Mouse (Mus musculus) CH12F3 (cell line): ENCODE data around the gene Kpna6.

Experiments used
- in situ Hi-C: fragments of 300-500 bp; cut with MboI; formaldehyde crosslinking; loops from 2 replicates; pipeline ENCODE4 v1.14.3; 2020; ENCODE audit warnings: low sequenced_read_pairs

Kpna6 gene

DNA sequence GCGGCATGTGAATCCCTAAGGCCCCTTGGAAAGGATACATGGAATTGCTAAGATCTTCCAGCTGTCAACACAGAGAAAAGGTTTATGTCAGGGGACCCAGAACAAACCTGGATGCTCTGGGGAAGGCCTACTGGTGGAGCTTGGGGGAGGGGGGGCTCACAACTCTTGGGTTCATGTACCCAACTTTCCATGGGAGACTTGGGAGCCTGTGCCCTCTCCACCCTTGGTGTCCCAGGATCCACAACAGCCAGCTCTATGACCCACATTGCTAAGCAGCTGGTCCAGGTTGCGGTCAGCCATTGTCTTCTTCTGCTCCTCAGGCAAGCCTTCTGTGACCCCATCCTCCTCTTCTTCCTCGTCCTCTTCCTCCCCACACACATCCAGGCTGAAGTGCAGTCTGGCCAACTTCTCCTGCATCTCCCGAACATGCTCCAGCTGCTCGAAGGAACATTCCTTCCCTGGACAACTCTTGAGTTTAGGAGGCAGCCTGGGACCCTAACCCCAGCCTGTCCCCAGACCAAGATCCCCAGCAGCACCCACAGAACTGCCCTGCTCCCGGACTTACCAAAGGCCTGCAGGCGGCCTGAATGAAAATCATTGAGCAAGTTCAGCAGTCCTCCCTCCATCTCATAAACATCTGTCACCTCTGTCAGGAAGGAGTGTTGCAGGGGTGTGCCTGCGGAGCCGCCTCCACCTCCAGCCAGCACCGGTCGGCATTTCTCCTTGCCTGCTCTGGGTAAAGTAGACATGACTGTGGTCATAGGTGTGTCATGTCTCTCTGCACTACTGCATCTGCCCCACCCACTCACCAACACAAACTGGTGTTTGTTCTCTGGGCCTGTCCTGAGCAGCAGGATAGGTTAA is 51.9 kb downstream of the Kpna6 start:
- in situ Hi-C loops = loop anchor here (25.0 kb wide), 1 partner anchor 258 kb away; no protein-coding TSS in a partner anchor

DNA sequence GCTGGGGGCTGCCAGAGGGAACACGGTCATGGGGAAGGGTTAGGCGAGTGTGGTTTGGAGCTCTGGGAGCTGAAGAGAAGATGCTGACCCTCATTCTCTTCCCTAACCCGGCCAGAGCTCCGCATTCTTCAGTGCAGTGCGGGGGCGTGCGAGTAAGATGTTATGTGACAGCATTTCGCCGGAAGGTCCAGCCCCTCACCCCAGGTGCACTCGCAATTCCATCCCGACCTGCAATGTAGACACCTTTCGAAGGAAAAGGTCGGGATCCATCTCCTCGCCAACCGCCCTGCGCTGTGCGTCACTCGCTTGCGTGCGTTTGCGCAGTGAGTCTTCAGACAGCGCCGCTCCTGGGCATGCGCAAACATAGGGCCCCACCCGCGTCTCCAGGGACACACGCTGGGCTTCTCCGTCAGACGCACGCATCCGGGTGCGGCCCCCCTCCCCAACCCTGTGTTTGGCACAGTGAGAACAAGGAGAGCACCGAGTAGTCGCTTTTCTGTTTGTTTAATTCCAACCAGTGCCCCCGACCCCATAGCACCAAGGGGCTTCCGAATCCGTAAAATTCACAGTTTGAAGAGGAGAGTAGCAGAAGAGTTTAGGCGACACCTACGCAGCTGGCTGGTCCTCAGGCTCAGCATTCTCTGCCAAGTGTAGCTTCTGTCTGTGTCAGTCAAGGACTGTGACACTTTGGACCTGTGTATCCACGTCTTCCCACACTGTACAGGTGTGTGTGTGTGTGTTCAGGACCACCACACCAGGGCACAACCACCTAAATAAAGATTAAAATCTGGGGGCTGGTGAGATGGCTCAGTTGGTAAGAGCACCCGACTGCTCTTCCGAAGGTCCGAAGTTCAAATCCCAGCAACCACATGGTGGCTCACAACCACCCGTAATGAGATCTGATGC is 53.5 kb downstream of the Kpna6 start, which contains the start of gene Iqcc:
TSS of gene Iqcc (minus strand) at position 314 of the 906 bp plus-strand sequence.
- in situ Hi-C loops = loop anchor here (25.0 kb wide), 1 partner anchor 257 kb away; no protein-coding TSS in a partner anchor

DNA sequence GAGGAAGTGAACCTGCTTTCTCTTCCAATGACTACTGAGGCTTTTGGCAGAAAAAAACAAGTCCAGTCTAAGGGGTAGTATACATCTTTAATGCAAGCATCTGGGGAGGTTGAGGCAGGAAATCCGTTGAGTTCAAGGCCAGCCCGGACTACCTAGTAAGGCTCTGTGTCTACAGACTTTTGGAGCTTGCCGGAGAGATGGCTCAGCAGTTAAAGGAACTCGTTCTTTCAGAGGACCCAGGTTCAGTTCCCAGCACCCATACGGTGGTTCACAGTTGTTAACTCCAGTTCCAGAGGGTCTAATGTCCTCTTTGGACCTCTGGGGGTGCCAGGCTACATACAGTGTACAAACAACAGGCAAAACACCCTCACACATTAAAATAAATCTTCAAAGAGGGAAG is 54.5 kb downstream of the Kpna6 start:
- in situ Hi-C loops = loop anchor here (25.0 kb wide), 1 partner anchor 256 kb away; no protein-coding TSS in a partner anchor

DNA sequence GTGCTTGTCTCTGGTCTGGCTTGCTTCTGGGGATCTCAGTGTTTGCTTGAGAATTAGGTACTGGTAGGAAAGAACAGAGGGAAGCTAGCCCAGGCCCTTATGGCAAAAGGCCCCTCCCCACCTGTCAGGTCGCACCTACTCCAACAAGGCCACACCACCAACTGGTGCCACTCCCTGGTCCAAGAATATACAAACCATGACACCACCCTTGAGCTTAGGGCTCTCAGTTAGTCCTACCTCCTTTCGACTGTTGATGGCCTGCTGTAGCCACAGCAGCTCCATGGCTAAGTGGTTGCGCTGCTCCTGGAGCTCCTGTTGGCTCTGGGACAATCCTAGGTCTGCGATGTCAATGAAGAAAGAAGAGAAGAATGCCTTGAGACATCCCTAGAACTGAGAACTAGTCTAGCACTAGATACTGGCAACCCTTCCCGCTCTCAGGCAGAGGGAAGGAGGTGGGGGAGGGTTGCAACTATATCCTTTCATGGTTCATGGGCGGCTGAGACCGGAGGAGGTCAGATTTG is 55.4 kb downstream of the Kpna6 start:
- in situ Hi-C loops = loop anchor here (25.0 kb wide), 1 partner anchor 255 kb away; no protein-coding TSS in a partner anchor

DNA sequence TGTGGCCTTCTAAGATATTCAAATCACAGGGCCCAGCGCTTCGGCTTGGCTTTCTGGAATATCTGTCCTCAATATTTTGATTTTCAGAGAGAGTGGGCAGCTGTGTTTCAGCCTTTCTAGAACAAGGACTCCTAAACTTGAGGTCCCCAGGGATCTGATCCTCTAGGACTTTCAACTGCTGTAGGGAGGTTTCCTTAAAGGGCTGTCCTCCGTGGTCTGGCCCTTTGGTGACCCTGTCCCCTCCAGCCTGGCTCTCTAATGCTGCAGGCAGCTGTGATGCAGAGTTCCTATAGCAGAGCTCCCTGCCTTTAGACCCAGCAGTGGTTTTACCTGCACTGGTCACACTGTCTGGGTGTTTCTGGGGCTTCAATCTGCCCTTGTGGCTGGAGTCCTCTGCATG is 55.9 kb downstream of the Kpna6 start:
- in situ Hi-C loops = loop anchor here (25.0 kb wide), 1 partner anchor 254 kb away; no protein-coding TSS in a partner anchor

- in situ Hi-C loops = loop anchor here (25.0 kb wide), 1 partner anchor 254 kb away; no protein-coding TSS in a partner anchor
Observed at GRCm38 (mm10) chr4:129615801-129616290, 56.7 kb downstream of the Kpna6 start.

- in situ Hi-C loops = loop anchor here (25.0 kb wide), 1 partner anchor 252 kb away; no protein-coding TSS in a partner anchor
Observed at GRCm38 (mm10) chr4:129614093-129614492, 58.5 kb downstream of the Kpna6 start, which contains the start of gene Dcdc2b. Gene Dcdc2b (minus strand): TSS chr4:129614257.

DNA sequence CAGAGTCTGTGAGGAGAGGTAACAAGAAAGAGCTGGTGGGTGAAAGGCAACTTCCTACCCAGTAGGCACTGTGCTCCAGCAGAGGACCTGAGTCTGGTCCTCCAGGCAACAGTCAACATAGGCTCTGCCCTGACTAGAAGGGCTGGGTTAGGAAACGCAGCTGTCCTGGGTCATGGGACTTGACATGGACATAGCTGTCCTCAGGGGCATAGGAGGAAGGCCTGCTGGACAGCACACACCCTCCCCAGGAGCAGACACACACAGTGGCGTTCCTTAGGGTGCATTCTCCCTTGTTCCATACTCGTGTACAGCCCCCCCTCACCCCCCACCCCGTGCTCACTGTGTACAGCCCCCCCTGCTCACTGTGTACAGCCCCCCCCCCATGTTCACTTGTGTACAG is 62.1 kb downstream of the Kpna6 start:
- in situ Hi-C loops = loop anchor here (25.0 kb wide), 1 partner anchor 248 kb away; no protein-coding TSS in a partner anchor

DNA sequence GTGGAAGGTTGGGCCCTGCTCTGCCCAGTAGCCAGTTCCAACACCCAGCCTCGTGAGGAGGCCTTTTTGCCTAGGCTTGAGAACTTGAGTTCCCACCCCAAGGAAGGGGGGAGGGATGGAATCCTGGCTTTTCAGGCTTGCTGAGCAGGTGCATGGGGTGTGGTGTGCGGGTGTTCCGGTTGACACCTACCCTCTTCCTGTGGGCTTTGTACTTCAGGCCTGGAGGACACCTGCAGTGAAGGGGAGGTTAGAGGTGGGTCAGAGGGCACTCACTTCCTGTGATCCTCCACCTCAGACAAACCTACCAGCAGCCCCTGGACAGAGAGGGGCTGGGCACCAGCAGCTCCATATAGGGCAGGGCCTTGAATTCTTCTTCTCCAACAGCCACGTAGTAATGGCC is 62.5 kb downstream of the Kpna6 start:
- in situ Hi-C loops = loop anchor here (25.0 kb wide), 1 partner anchor 248 kb away; no protein-coding TSS in a partner anchor

GRCm38 (mm10) chr4:129609139-129609631 is 63.4 kb downstream of the Kpna6 start:
- in situ Hi-C loops = loop anchor here (10.0 to 25.0 kb wide), 2 partner anchors 64 to 247 kb away; partner anchors contain the start of gene Hdac1

GRCm38 (mm10) chr4:129608426-129609025 is 64.0 kb downstream of the Kpna6 start:
- in situ Hi-C loops = loop anchor here (10.0 to 25.0 kb wide), 2 partner anchors 64 to 246 kb away; partner anchors contain the start of gene Hdac1

DNA sequence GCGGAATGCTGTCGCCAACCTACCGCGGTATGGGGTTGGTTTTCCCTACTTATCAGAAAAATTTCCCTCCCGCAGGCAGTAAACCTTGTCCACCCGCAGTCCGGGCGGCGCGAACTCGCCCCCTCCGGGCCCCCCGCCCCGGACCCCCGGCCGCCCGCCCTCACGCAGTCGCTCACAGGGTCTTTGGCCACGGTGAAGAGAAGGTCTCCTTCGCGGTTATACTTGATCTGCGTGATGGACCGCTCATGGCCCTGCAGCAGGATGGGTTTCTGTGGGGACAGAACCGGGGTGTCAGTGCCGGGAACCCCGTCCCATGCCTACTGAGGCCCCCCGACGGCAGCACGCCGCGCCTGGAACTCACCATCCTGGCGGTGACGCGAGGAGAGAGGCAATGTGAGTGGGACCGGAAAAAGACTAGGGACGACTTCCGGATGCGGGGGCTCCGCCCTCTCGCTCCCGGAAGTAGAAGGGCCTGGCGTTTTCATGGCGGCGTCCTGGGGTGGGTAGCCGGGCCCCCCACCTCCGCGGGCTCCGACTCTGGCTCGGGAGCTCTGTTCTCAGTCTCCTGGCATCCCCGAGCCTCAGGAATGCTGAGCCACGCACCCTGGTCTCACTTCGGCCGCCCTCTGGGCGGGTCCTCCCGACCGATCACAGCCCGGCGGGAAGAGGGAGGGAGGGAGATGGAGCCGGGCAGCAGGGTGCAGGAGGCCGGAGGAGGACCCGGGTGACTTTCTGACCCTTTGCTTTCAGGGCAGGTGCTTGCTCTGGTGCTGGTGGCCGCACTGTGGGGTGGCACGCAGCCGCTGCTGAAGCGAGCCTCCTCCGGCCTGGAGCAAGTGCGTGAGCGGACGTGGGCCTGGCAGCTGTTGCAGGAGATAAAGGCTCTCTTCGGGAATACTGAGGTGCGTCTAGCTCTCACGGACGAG is 72.1 kb downstream of the Kpna6 start, which contains the start of the genes Eif3i and Tmem234:
TSS of gene Eif3i (minus strand) at position 416 of the 926 bp plus-strand sequence.
TSS of gene Tmem234 (plus strand) at position 436 of the 926 bp plus-strand sequence.
- in situ Hi-C loops = loop anchor here (10.0 to 25.0 kb wide), 2 partner anchors 56 to 238 kb away; partner anchors contain the start of gene Hdac1
